Mouse (Mus musculus): ENCODE measurements around the gene Rnf44. TPM values are rescaled to one million over a fixed set of nuclear protein-coding genes. Genes with fewer than 3 reads are reported as not detected.

Gene Rnf44
- polyA plus RNA-seq, 1 experiment = 30.0 TPM

GRCm38 (mm10) chr13:54702507-54702906, 8.8 kb upstream of the Rnf44 start:
- H3K79me3 ChIP-seq (ENCODE audit: low read depth) = no peaks in the 10 kb centered on the region
- peaks cover 67% of the 10 kb centered on the region for H3K27me3 ChIP-seq (ENCODE audit: control insufficient read depth, insufficient read depth, insufficient read length)
- H3K36me3 ChIP-seq (ENCODE audit: control insufficient read depth, insufficient read depth) = no peaks in the 10 kb centered on the region
- no peak overlapping the region for H3K4me3 ChIP-seq (ENCODE audit: insufficient read depth, poor library complexity, severe bottlenecking)
- no peak overlapping the region for H3ac ChIP-seq (ENCODE audit: control insufficient read depth, insufficient read length, low read depth)
- TF ChIP-seq MAX (IDR thresholded peaks at IDR 0.05) (no peak), USF1 (IDR thresholded peaks at IDR 0.05; ENCODE audit: low read depth) (no peak), CTCF (IDR thresholded peaks at IDR 0.05; ENCODE audit: control insufficient read depth, insufficient read depth, insufficient read length) (no peak), CEBPB (IDR thresholded peaks at IDR 0.05; ENCODE audit: low read depth) (no peak), MYOD1 (IDR thresholded peaks at IDR 0.05; ENCODE audit: control insufficient read depth, insufficient read length, low read depth) (no peak), FOSL1 (IDR thresholded peaks at IDR 0.05; ENCODE audit: insufficient read depth, low read length, poor library complexity, severe bottlenecking) (no peak)
- no peaks in the 10 kb centered on the region for H3K79me2 ChIP-seq (ENCODE audit: control insufficient read depth, insufficient read depth)

DNA sequence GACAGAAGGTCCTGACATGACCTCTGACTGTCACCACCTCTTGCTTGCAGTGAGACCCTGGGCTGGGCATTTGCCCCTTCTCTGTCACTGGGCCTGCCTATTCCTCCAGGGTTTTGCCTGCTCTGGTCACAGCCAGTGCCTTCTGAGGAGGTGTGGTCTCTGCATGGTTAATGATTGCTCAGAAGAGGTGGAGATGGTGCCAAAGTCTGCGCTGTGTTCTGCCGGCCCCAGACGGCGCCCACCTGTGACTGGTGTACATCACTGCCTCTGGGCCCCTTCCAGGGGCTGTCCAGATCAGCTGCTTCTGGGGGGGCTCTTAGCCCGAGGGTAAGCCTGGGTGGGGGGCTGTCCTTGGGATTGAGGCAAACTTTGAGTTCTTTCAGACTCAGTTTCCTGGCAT, 7.5 kb upstream of the Rnf44 start, which contains the start of gene Cdhr2:
TSS of gene Cdhr2 (plus strand) at position 219 of the 400 bp plus-strand sequence.
- H3K36me3 ChIP-seq (ENCODE audit: control insufficient read depth, insufficient read depth) = no peaks in the 10 kb centered on the region
- no peaks in the 10 kb centered on the region for H3K79me3 ChIP-seq (ENCODE audit: low read depth)
- no peak within 1 kb of the TSS for H3K4me3 ChIP-seq (ENCODE audit: insufficient read depth, poor library complexity, severe bottlenecking)
- H3K27me3 ChIP-seq (ENCODE audit: control insufficient read depth, insufficient read depth, insufficient read length) = peaks cover 56% of the 10 kb centered on the region
- TF ChIP-seq MAX (IDR thresholded peaks at IDR 0.05) = no peak
- TF ChIP-seq MYOG (IDR thresholded peaks at IDR 0.05; ENCODE audit: control insufficient read depth, extremely low read depth, insufficient read length) = no peak
- TF ChIP-seq CTCF (IDR thresholded peaks at IDR 0.05; ENCODE audit: control insufficient read depth, insufficient read depth, insufficient read length) = no peak
- no peak for TF ChIP-seq MYOD1 (IDR thresholded peaks at IDR 0.05; ENCODE audit: control insufficient read depth, insufficient read length, low read depth)
- no peak for TF ChIP-seq USF1 (IDR thresholded peaks at IDR 0.05; ENCODE audit: low read depth)
- TF ChIP-seq CEBPB (IDR thresholded peaks at IDR 0.05; ENCODE audit: low read depth) = no peak
- TF ChIP-seq FOSL1 (IDR thresholded peaks at IDR 0.05; ENCODE audit: insufficient read depth, low read length, poor library complexity, severe bottlenecking) = no peak
- no peak within 1 kb of the TSS for H3ac ChIP-seq (ENCODE audit: control insufficient read depth, insufficient read length, low read depth)
- no peaks in the 10 kb centered on the region for H3K79me2 ChIP-seq (ENCODE audit: control insufficient read depth, insufficient read depth)

GRCm38 (mm10) chr13:54695479-54696230, 1.9 kb upstream of the Rnf44 start:
- Histone ChIP-seq H3ac (ENCODE audit: control insufficient read depth, insufficient read length, low read depth) (no peak overlapping the region), H3K79me3 (ENCODE audit: low read depth) (peaks cover 27% of the 10 kb centered on the region), H3K4me3 (ENCODE audit: insufficient read depth, poor library complexity, severe bottlenecking) (no peak overlapping the region), H3K27me3 (ENCODE audit: control insufficient read depth, insufficient read depth, insufficient read length) (peaks cover 12% of the 10 kb centered on the region), H3K79me2 (ENCODE audit: control insufficient read depth, insufficient read depth) (peaks cover 30% of the 10 kb centered on the region), H3K36me3 (ENCODE audit: control insufficient read depth, insufficient read depth) (no peaks in the 10 kb centered on the region)
- TF ChIP-seq MAX (IDR thresholded peaks at IDR 0.05) = no peak
- no peak for TF ChIP-seq USF1 (IDR thresholded peaks at IDR 0.05; ENCODE audit: low read depth)
- TF ChIP-seq CTCF (IDR thresholded peaks at IDR 0.05; ENCODE audit: control insufficient read depth, insufficient read depth, insufficient read length) = no peak
- TF ChIP-seq FOSL1 (IDR thresholded peaks at IDR 0.05; ENCODE audit: insufficient read depth, low read length, poor library complexity, severe bottlenecking) = no peak

DNA sequence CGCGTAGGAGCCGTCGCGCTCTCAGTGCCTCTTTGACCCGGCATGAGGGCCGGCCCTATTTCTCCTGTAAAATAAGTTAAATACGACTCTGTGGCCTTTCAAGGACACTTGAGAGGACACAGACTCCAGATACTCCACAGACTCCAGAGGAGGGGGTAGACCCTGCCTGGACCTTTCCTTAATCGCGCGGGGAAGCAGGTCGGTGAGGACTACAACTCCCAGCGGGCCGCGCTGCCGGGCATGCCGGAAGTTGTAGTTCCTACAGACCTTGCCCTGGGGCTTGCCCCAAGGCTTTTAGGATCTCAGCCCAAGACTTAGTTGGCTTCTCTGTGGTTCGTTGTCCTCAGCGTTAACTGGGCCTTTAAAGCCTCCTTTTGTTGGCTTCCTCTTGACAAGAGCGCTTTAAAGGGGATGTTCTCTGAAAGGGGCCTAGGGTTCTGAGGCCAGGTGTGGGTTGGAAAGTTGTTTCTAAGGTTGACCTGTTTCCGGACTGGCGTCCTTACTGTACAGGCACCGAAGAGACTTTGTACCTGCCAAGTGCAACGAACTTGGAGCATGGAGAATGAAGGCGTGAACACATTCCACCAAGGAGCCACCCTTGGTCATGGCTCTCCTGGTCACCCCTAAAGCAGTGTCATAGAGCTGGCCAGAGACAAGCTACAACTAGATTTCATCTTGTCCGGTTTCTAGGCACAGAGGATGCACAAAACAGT, 797 bp upstream of the Rnf44 start:
- no peak for TF ChIP-seq MYOG (IDR thresholded peaks at IDR 0.05; ENCODE audit: control insufficient read depth, extremely low read depth, insufficient read length)
- TF ChIP-seq USF1 (IDR thresholded peaks at IDR 0.05; ENCODE audit: low read depth) = no peak

DNA sequence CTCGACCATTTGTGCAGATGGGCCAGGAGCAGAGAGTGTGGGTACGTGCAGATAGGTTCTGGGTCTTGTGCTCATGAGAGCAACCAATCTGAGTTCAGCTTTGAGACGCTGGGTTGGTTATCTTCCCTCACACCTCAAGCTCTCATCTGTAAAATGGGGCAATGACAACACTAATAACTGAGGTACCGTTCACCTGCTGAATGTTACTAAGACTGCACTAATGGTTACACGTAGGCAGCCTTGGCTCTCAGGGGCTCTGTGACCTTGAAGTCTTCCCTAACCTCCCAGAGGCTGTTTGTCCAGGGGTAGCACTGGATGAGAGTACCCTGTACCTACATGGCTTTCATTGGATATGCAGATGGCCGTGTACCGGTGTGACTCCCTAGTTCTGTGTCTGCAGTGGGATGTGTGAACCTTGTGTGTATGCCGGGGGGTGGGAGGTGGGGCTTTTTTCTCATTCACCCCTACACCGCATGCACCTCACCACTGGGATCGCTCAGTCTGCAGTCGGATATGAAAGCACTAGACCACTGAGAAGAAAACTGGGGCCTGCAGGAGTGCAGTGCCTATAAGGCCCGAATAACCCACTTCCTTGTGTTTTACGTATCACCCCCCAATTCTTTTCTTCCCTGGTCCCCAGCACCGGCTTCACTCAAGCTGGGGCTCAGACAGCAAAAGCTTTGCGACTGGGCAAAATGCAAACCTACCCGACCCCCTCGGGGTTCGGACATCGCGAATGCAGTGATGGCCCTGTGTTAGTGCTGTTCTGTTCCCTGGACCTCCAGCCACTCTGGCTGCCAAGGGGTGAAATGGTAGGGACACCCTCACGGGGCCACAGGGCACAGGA, 773 bp downstream of the Rnf44 start:
- Histone ChIP-seq H3K27me3 (ENCODE audit: control insufficient read depth, insufficient read depth, insufficient read length) (peaks cover 4% of the 10 kb centered on the region), H3K36me3 (ENCODE audit: control insufficient read depth, insufficient read depth) (no peaks in the 10 kb centered on the region), H3K4me3 (ENCODE audit: insufficient read depth, poor library complexity, severe bottlenecking) (peak overlapping the region; percentile 98), H3K79me2 (ENCODE audit: control insufficient read depth, insufficient read depth) (peaks cover 53% of the 10 kb centered on the region), H3K79me3 (ENCODE audit: low read depth) (peaks cover 46% of the 10 kb centered on the region), H3ac (ENCODE audit: control insufficient read depth, insufficient read length, low read depth) (peak overlapping the region; percentile 98)
- TF ChIP-seq USF1 (IDR thresholded peaks at IDR 0.05; ENCODE audit: low read depth) (no peak), MYOG (IDR thresholded peaks at IDR 0.05; ENCODE audit: control insufficient read depth, extremely low read depth, insufficient read length) (no peak), MAX (IDR thresholded peaks at IDR 0.05) (no peak), CEBPB (IDR thresholded peaks at IDR 0.05; ENCODE audit: low read depth) (no peak), FOSL1 (IDR thresholded peaks at IDR 0.05; ENCODE audit: insufficient read depth, low read length, poor library complexity, severe bottlenecking) (no peak), MYOD1 (IDR thresholded peaks at IDR 0.05; ENCODE audit: control insufficient read depth, insufficient read length, low read depth) (no peak), CTCF (IDR thresholded peaks at IDR 0.05; ENCODE audit: control insufficient read depth, insufficient read depth, insufficient read length) (no peak)

More for the DNA sequence above, 797 bp upstream of the Rnf44 start:
- Histone ChIP-seq H3K4me3 (ENCODE audit: insufficient read depth, poor library complexity, severe bottlenecking) (peak overlapping the region; percentile 39), H3K79me2 (ENCODE audit: control insufficient read depth, insufficient read depth) (peaks cover 41% of the 10 kb centered on the region), H3ac (ENCODE audit: control insufficient read depth, insufficient read length, low read depth) (peak overlapping the region; percentile 76), H3K36me3 (ENCODE audit: control insufficient read depth, insufficient read depth) (no peaks in the 10 kb centered on the region), H3K27me3 (ENCODE audit: control insufficient read depth, insufficient read depth, insufficient read length) (peaks cover 7% of the 10 kb centered on the region), H3K79me3 (ENCODE audit: low read depth) (peaks cover 38% of the 10 kb centered on the region)
